Mouse (Mus musculus) megakaryocyte-erythroid progenitor cell, adult 5-6 weeks (primary cell): ENCODE measurements around the gene Fam20a. TPM values are rescaled to one million over a fixed set of nuclear protein-coding genes. Genes with fewer than 3 reads are reported as not detected.

Experiments used
- ATAC-seq: replicated peaks from 2 replicates; pipeline ENCODE4 v1.8.0; 2016; ENCODE audit warnings: mild to moderate bottlenecking, inconsistent platforms; ENCODE audit not compliant: severe bottlenecking, poor library complexity, low FRiP score, low TSS enrichment
- total RNA-seq, 2 experiments: library from RNA; stranded (forward) in 1 of 2; stranded (reverse) in 1 of 2; fragments of 200-1000, 215-1000 nt in 1 of 2; fragments of >200 nt in 1 of 2; fragmentation: Nextera tagmentation in 1 of 2; gene quantifications; 2 replicates each; pipeline ENCODE4 v1.2.3; 2014 to 2017

The Fam20a gene
- total RNA-seq (2014; fragmentation: Nextera tagmentation) (not detected in 2 replicates), total RNA-seq (2017) (0.19 and 0.70 TPM in 2 replicates)

GRCm38 (mm10) chr11:109721781-109722446 lies at the start of gene Fam20a:
TSS of gene Fam20a (minus strand) at chr11:109722279.
- peak; percentile 25 for ATAC-seq

GRCm38 (mm10) chr11:109771381-109771780 lies 49.3 kb upstream of the Fam20a start:
- ATAC-seq, result no peak

GRCm38 (mm10) chr11:109770185-109770584 lies 48.1 kb upstream of the Fam20a start:
- ATAC-seq, result no peak

GRCm38 (mm10) chr11:109769091-109769490 lies 47.0 kb upstream of the Fam20a start:
- no peak for ATAC-seq

- no peak for ATAC-seq
Measured at GRCm38 (mm10) chr11:109760063-109760462, 38.0 kb upstream of the Fam20a start.

- ATAC-seq, result no peak
Measured at GRCm38 (mm10) chr11:109758616-109759215, 36.6 kb upstream of the Fam20a start.

GRCm38 (mm10) chr11:109754105-109754602 lies 32.1 kb upstream of the Fam20a start:
- ATAC-seq, result no peak

- ATAC-seq, result no peak
Measured at GRCm38 (mm10) chr11:109751636-109752603, 29.8 kb upstream of the Fam20a start.

- no peak for ATAC-seq
Measured at GRCm38 (mm10) chr11:109745210-109745609, 23.1 kb upstream of the Fam20a start.

GRCm38 (mm10) chr11:109737967-109738366 lies 15.9 kb upstream of the Fam20a start:
- no peak for ATAC-seq

GRCm38 (mm10) chr11:109736406-109736805 lies 14.3 kb upstream of the Fam20a start:
- no peak for ATAC-seq

GRCm38 (mm10) chr11:109734341-109734740 lies 12.3 kb upstream of the Fam20a start:
- ATAC-seq, result no peak

GRCm38 (mm10) chr11:109732726-109733438 lies 10.8 kb upstream of the Fam20a start:
- no peak for ATAC-seq

GRCm38 (mm10) chr11:109728371-109728770 lies 6.3 kb upstream of the Fam20a start:
- no peak for ATAC-seq

GRCm38 (mm10) chr11:109722711-109723110 lies 632 bp upstream of the Fam20a start:
- no peak for ATAC-seq

- ATAC-seq, result peak; percentile 29
Measured at GRCm38 (mm10) chr11:109721320-109721780, 729 bp downstream of the Fam20a start.

- 0 out of 2 replicates have a peak, but pooled peaks have one; percentile 4 for ATAC-seq
Measured at GRCm38 (mm10) chr11:109720809-109721319, 1.2 kb downstream of the Fam20a start.

- ATAC-seq, result no peak
Measured at GRCm38 (mm10) chr11:109719399-109719798, 2.7 kb downstream of the Fam20a start.
